Mouse (Mus musculus) lung, adult 2 months (tissue): ENCODE measurements around the gene Zfp764.
A peak's percentile ranks its signal among the peaks of the same experiment; 100 is the strongest.
"Not testable (repeated sequence)": the region's sequence is repeated elsewhere in the genome, so short reads cannot be mapped to it uniquely, and the experiment has no call there.

Source experiments
- CTCF ChIP-seq: fragments of 200-500 bp; IDR thresholded peaks from 2 replicates; pipeline ENCODE4 v1.5.1; 2011; ENCODE audit warnings: mild to moderate bottlenecking, low read length, control low read depth; ENCODE audit not compliant: insufficient read depth
- POLR2A ChIP-seq: fragments of 200-500 bp; IDR thresholded peaks from 2 replicates; pipeline ENCODE4 v1.6.1; 2011; ENCODE audit warnings: low read depth, mild to moderate bottlenecking, control low read depth, low read length, borderline replicate concordance; ENCODE audit errors: extremely low read depth

- peak; percentile 26; the same call in 1 of the 2 replicates for TF ChIP-seq CTCF
- not testable (repeated sequence) for TF ChIP-seq POLR2A
Measured at GRCm38 (mm10) chr7:127362418-127362817, 44.2 kb downstream of the Zfp764 start.
